Mouse (Mus musculus) G1E-ER4 (cell line): ENCODE measurements around the gene Gm20695. TPM values are rescaled to one million over a fixed set of nuclear protein-coding genes. Genes with fewer than 3 reads are reported as not detected.

Source experiments
- GATA1 ChIP-seq: IDR thresholded peaks from one replicate; pipeline ENCODE4 v1.8.0; 2012; ENCODE audit warnings: low read length, inconsistent platforms
- polyA plus RNA-seq: library from polyadenylated mRNA; stranded (reverse); fragments of >175 nt; gene quantifications from 2 replicates; pipeline ENCODE4 v1.2.3, GENCODE M21; 2012

Gm20695 gene
- polyA plus RNA-seq, 1 experiment, result not detected

DNA sequence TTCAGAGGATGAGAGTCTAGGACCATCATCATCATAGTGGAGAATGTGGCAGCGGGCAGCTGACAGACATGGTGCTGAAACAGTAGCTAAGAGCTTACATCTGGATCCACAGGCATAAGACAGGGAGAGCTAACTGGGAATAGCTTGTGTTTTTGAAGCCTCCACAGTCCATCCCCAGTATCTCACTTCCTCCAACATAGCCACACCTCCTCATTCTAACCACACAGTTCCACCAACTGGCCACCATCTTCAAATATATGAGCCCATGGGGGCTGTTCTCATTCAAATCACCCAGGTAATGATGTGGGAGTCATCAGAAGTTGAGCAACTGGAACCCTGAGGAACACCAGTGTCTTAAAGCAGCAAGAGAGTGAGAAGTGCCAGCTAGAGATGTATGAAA is 66.7 kb downstream of the Gm20695 start:
- TF ChIP-seq GATA1, result no peak

DNA sequence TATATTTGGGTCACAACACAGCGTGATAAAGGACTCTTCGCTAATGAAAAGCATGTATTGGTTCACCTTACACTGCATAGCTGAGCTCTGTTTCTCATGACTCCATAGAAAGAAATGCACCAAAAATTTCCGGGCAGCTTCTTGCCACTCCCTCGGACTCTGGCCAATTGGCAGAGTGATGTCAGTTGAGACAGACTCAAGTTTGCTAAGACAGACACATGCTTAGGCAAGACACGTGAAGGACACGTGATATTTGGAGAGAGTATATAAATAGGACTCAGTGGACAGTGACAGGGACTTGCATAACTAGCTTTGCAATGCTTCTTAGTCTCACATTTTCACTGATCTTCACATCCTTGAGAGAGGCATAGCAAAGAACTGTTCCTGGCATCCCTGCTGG is 71.9 kb downstream of the Gm20695 start:
- no peak for TF ChIP-seq GATA1

DNA sequence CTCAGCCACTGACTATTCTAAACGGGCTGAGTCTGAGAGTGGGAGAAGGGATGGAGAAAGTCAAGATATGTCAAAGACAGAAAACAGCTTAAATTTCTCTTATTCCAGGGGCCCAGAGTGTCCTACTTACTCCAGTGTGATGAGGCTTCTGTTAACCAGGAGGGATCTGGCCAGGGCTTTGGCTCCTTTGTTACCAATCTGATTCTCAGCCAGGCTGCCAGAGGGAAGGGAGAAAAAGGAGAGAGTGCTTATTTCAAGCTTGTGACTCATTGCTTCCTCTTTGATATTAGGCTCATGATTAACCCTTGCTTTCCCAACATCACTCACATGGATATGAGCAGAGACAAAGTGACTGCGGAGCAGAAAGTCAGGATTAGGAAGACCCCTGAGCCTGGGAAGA is 74.8 kb downstream of the Gm20695 start:
- TF ChIP-seq GATA1, result no peak

- TF ChIP-seq GATA1, result no peak
Observed at GRCm38 (mm10) chr16:3964990-3965389, 80.5 kb downstream of the Gm20695 start.

DNA sequence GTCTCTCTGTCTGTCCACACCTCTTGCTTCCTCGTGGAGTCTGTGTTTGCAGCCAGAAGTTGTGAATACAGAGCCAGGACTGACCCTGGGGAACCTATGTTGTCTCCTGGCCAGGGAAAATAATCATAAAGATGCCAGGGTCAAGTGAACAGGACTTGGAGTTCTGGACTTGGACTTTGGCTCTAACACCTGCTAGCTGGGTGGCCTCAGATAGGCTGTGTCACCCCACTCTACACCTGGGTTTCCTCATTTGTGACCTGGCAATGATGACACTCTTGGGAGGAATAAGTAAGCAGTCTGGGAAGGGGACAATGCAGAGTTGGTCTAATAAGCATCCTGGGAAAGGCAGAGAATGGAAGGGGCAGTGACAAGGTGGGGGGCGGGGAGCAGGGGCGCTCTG is 81.1 kb downstream of the Gm20695 start:
- no peak for TF ChIP-seq GATA1

Other genes with a start within 250 kb of the Gm20695 start
- not detected in 2 replicates for gene Mefv, start 166.6 kb upstream of the Gm20695 start, polyA plus RNA-seq
- gene Zfp263, start 140.6 kb upstream of the Gm20695 start, polyA plus RNA-seq, result 13.5 and 17.1 TPM in 2 replicates
- not detected in 2 replicates for gene Olfr15, start 53.8 kb upstream of the Gm20695 start, polyA plus RNA-seq
- gene Zfp174, start 37.4 kb upstream of the Gm20695 start, polyA plus RNA-seq, result 0.13 and 0.15 TPM in 2 replicates
- gene Naa60, start 12.3 kb upstream of the Gm20695 start, polyA plus RNA-seq, result 26.7 and 31.0 TPM in 2 replicates
- 2.6 and 3.9 TPM in 2 replicates for gene Zfp597, start 87 bp upstream of the Gm20695 start, polyA plus RNA-seq
- gene 1700037C18Rik, start 24.0 kb downstream of the Gm20695 start, polyA plus RNA-seq, result 9.7 and 12.7 TPM in 2 replicates
- 34.6 and 36.0 TPM in 2 replicates for gene Cluap1, start 24.2 kb downstream of the Gm20695 start, polyA plus RNA-seq
- 0.01 TPM in 1 of 2 replicates, not detected in the other for gene Nlrc3, start 92.0 kb downstream of the Gm20695 start, polyA plus RNA-seq
- gene Slx4, start 119.1 kb downstream of the Gm20695 start, polyA plus RNA-seq, result 15.2 and 26.2 TPM in 2 replicates
- not detected in 2 replicates for gene Dnase1, start 152.3 kb downstream of the Gm20695 start, polyA plus RNA-seq
- 266 and 381 TPM in 2 replicates for gene Trap1, start 193.2 kb downstream of the Gm20695 start, polyA plus RNA-seq